ENCODE assay signal across 25 mouse cellular contexts in genomic region chr7:114834504-114834903, GRCm38 (mm10).
DNase-seq lines count a peak whose midpoint lies in the region; ATAC-seq and TF ChIP-seq lines count a peak whose summit lies in the region.
"Had no signal": no experiment of that assay in that cellular context is flagged by ENCODE, and none has a peak within 500 bp of the region (broad histone marks: within the 10 kb centered on the region; RNA-seq: fewer than 3 reads in every experiment).

No protein-coding gene starts in this region.

- peaks cover 9 to 11% of the 10 kb centered on the region in 2 experiments for H3K4me1 ChIP-seq in heart, embryonic 14.5 days (ENCODE audit: control insufficient read depth in 2 of 2, insufficient read depth in 2 of 2, low read length in 2 of 2)
- peaks cover 16% of the 10 kb centered on the region for H3K4me1 ChIP-seq in heart, postnatal 0 days (ENCODE audit: control insufficient read depth, insufficient read depth)
- H3K4me1 ChIP-seq: embryonic facial prominence, embryonic 12.5 days; embryonic facial prominence, embryonic 15.5 days; hindbrain, embryonic 12.5 days; hindbrain, embryonic 15.5 days had no signal

- H3K4me2 ChIP-seq in heart, embryonic 14.5 days (ENCODE audit: low read length) = peak overlapping the region; percentile 21; the same call in 1 of the 2 replicates
- no peak overlapping the region for H3K4me2 ChIP-seq in heart, postnatal 0 days (ENCODE audit: low read depth, low read length)
- H3K4me2 ChIP-seq: embryonic facial prominence, embryonic 12.5 days; embryonic facial prominence, embryonic 15.5 days; hindbrain, embryonic 12.5 days; hindbrain, embryonic 15.5 days had no signal

- intact Hi-C loops in heart, postnatal 36 days (cut with DNase I) = no loop called here
- intact Hi-C loops in heart, postnatal 25 days (cut with DNase I) = no loop called here

- peak overlapping the region in 1 of 2 experiments; percentile 39; a peak in 2 of 4 replicates for H3K27ac ChIP-seq in heart, embryonic 14.5 days (replicated peaks in 1 of 2; ENCODE audit: control insufficient read depth in 1 of 2, insufficient read depth in 1 of 2, low read depth in 2 of 2, low read length in 2 of 2)
- no peak overlapping the region for H3K27ac ChIP-seq in heart, postnatal 0 days (ENCODE audit: low read depth)
- H3K27ac ChIP-seq: embryonic facial prominence, embryonic 12.5 days; embryonic facial prominence, embryonic 15.5 days; gastrocnemius, adult 2 months; hindbrain, embryonic 12.5 days; hindbrain, embryonic 15.5 days had no signal

- 39% methylated on average over 6 of the region's 6 CpGs for WGBS in heart, embryonic 14.5 days
- WGBS in heart, postnatal 0 days = 34% methylated on average over 6 of the region's 6 CpGs

- TF ChIP-seq CTCF in heart, postnatal 0 days (IDR thresholded peaks at IDR 0.05; ENCODE audit: low read depth) = no peak

- no peaks in the 10 kb centered on the region for H3K36me3 ChIP-seq in heart, embryonic 14.5 days (ENCODE audit: control insufficient read depth, insufficient read depth, low read length)
- no peaks in the 10 kb centered on the region for H3K36me3 ChIP-seq in heart, postnatal 0 days (replicated peaks; ENCODE audit: control insufficient read depth, insufficient read depth, low read length)
- H3K36me3 ChIP-seq: embryonic facial prominence, embryonic 12.5 days; embryonic facial prominence, embryonic 15.5 days; G1E; hindbrain, embryonic 12.5 days; hindbrain, embryonic 15.5 days had no signal

- H3K4me3 ChIP-seq in heart, embryonic 14.5 days (ENCODE audit: control insufficient read depth in 1 of 2, insufficient read depth in 1 of 2, low read depth in 1 of 2, low read length in 2 of 2) = no peak overlapping the region
- H3K4me3 ChIP-seq in heart, postnatal 0 days (ENCODE audit: low read depth, low read length) = no peak overlapping the region
- H3K4me3 ChIP-seq: embryonic facial prominence, embryonic 12.5 days; embryonic facial prominence, embryonic 15.5 days; gastrocnemius, adult 2 months; hindbrain, embryonic 12.5 days; hindbrain, embryonic 15.5 days had no signal

- DNase-seq in cerebellum, postnatal 14 days = peak; percentile 15 to 18
- no peak for DNase-seq in cerebellum, adult 9-11 months
- no peak for DNase-seq in heart, postnatal 36 days
- DNase-seq in heart, postnatal 0 days (ENCODE audit: low spot score) = peak; percentile 27
- no peak for DNase-seq in heart, postnatal 25 days (ENCODE audit: low spot score)
- DNase-seq: adrenal gland, postnatal 10 days; adrenal gland, postnatal 36 days; B cell, adult 2 months; cerebellum, adult 2 months; cerebellum, postnatal 25 days; forebrain, postnatal 0 days; gastrocnemius, adult 2 months; gastrocnemius, postnatal 14 days; heart, adult 11 months; kidney, adult 2 months had no signal

- H3K27me3 ChIP-seq in heart, embryonic 14.5 days (ENCODE audit: control insufficient read depth, insufficient read depth, low read length) = no peaks in the 10 kb centered on the region
- H3K27me3 ChIP-seq in heart, postnatal 0 days (ENCODE audit: control insufficient read depth, insufficient read depth, low read length) = no peaks in the 10 kb centered on the region
- H3K27me3 ChIP-seq: CH12.LX; embryonic facial prominence, embryonic 12.5 days; embryonic facial prominence, embryonic 15.5 days; hindbrain, embryonic 12.5 days; hindbrain, embryonic 15.5 days; Patski had no signal

- no peak overlapping the region for H3K9ac ChIP-seq in heart, embryonic 14.5 days (ENCODE audit: low read length)
- H3K9ac ChIP-seq in heart, postnatal 0 days (replicated peaks; ENCODE audit: low read depth, low read length) = no peak overlapping the region
- H3K9ac ChIP-seq: embryonic facial prominence, embryonic 12.5 days; embryonic facial prominence, embryonic 15.5 days; forebrain, postnatal 0 days; hindbrain, embryonic 12.5 days; hindbrain, embryonic 15.5 days had no signal

- ATAC-seq in heart, embryonic 14.5 days (ENCODE audit: insufficient number of reproducible peaks, insufficient read depth, low FRiP score, low read depth) = peak; percentile 36; the same call in 1 of the 2 replicates
- ATAC-seq in heart, postnatal 0 days (ENCODE audit: insufficient read depth, low read depth) = peak; percentile 75
- ATAC-seq: forebrain, embryonic 14.5 days; forebrain, postnatal 0 days; intestine, postnatal 0 days; Patski had no signal

- no peak for TF ChIP-seq EP300 in heart, postnatal 0 days (IDR thresholded peaks at IDR 0.05; ENCODE audit: low read depth)

- H3K9me3 ChIP-seq in heart, embryonic 14.5 days (ENCODE audit: control insufficient read depth, low read length) = no peaks in the 10 kb centered on the region
- no peaks in the 10 kb centered on the region for H3K9me3 ChIP-seq in heart, postnatal 0 days (replicated peaks; ENCODE audit: control insufficient read depth, low read length)
- H3K9me3 ChIP-seq: embryonic facial prominence, embryonic 12.5 days; embryonic facial prominence, embryonic 15.5 days; G1E; hindbrain, embryonic 12.5 days; hindbrain, embryonic 15.5 days had no signal

Comparison
In these comparisons a context has a peak if more than half of its experiments do, and no peak if none do; other contexts are left out.
1. DNase-seq: peak in cerebellum, postnatal 14 days (2 of 2) and heart, postnatal 0 days (single experiment); none in cerebellum, adult 9-11 months (single experiment), heart, postnatal 36 days (0 of 2) and heart, postnatal 25 days (single experiment).